8 mouse cellular contexts compared by ENCODE assay signal in genomic region chr14:24245177-24246081, GRCm38 (mm10). TPM values are rescaled to one million over a fixed set of nuclear protein-coding genes. Genes with fewer than 3 reads are reported as not detected.
DNase-seq lines count a peak whose midpoint lies in the region; ATAC-seq and TF ChIP-seq lines count a peak whose summit lies in the region.

Gene Dlg5, minus strand, starts transcription at chr14:24245920.

- 2% methylated on average over 62 of the region's 98 CpGs for WGBS in bone marrow, adult 2 months
- under 1% methylated on average over 85 of the region's 98 CpGs for WGBS in forebrain, embryonic 10.5 days
- under 1% methylated on average over 81 of the region's 98 CpGs for WGBS in heart, embryonic 12.5 days
- under 1% methylated on average over 82 of the region's 98 CpGs for WGBS in kidney, embryonic 15.5 days

- ATAC-seq in heart, embryonic 12.5 days (ENCODE audit: insufficient number of reproducible peaks, low FRiP score): peak; percentile 87
- peak; percentile 89 for ATAC-seq in kidney, embryonic 15.5 days (replicated peaks; ENCODE audit: low FRiP score)

- peak within 1 kb of the TSS; percentile 90 for H3ac ChIP-seq in C2C12 (ENCODE audit: control insufficient read depth, insufficient read length, low read depth)

- peaks cover 58% of the 10 kb centered on the region for H3K79me2 ChIP-seq in C2C12 (ENCODE audit: control insufficient read depth, insufficient read depth)

- TF ChIP-seq CTCF in C2C12 (IDR thresholded peaks at IDR 0.05; ENCODE audit: control insufficient read depth, insufficient read depth, insufficient read length): no peak
- TF ChIP-seq CTCF in bone marrow, adult 2 months (IDR thresholded peaks at IDR 0.05; ENCODE audit: control insufficient read depth, insufficient read depth, low read length): no peak

- peaks cover 48% of the 10 kb centered on the region for H3K79me3 ChIP-seq in C2C12 (ENCODE audit: low read depth)

- H3K4me3 ChIP-seq in C2C12 (ENCODE audit: insufficient read depth, poor library complexity, severe bottlenecking): peak within 1 kb of the TSS; percentile 61
- peak within 1 kb of the TSS; percentile 6 for H3K4me3 ChIP-seq in bone marrow, adult 2 months (replicated peaks; ENCODE audit: control insufficient read depth, low read depth, low read length)
- H3K4me3 ChIP-seq in forebrain, embryonic 10.5 days: peak within 1 kb of the TSS; percentile 81
- peak within 1 kb of the TSS; percentile 83 for H3K4me3 ChIP-seq in heart, embryonic 12.5 days
- H3K4me3 ChIP-seq in kidney, embryonic 15.5 days (replicated peaks): peak within 1 kb of the TSS; percentile 84

- peak; percentile 74 for DNase-seq in forebrain, embryonic 10.5 days (ENCODE audit: extremely low spot score, low spot score)
- peak; percentile 49 for DNase-seq in liver
- peak; percentile 83 for DNase-seq in neural tube, embryonic 10.5 days (ENCODE audit: extremely low spot score, low spot score)
- peak; percentile 1 for DNase-seq in thymus, postnatal 25 days

- no peaks in the 10 kb centered on the region for H3K9me3 ChIP-seq in forebrain, embryonic 10.5 days
- no peaks in the 10 kb centered on the region for H3K9me3 ChIP-seq in heart, embryonic 12.5 days (replicated peaks)
- no peaks in the 10 kb centered on the region for H3K9me3 ChIP-seq in kidney, embryonic 15.5 days (replicated peaks)

- H3K36me3 ChIP-seq in C2C12 (ENCODE audit: control insufficient read depth, insufficient read depth): peaks cover 30% of the 10 kb centered on the region
- peaks cover 24% of the 10 kb centered on the region for H3K36me3 ChIP-seq in forebrain, embryonic 10.5 days (replicated peaks)
- peaks cover 15% of the 10 kb centered on the region for H3K36me3 ChIP-seq in heart, embryonic 12.5 days
- peaks cover 14% of the 10 kb centered on the region for H3K36me3 ChIP-seq in kidney, embryonic 15.5 days

- no peaks in the 10 kb centered on the region for H3K27me3 ChIP-seq in C2C12 (ENCODE audit: control insufficient read depth, insufficient read depth, insufficient read length)
- H3K27me3 ChIP-seq in forebrain, embryonic 10.5 days (ENCODE audit: poor library complexity, severe bottlenecking): peaks cover 19% of the 10 kb centered on the region
- H3K27me3 ChIP-seq in heart, embryonic 12.5 days (replicated peaks): no peaks in the 10 kb centered on the region
- H3K27me3 ChIP-seq in kidney, embryonic 15.5 days: no peaks in the 10 kb centered on the region

- peak within 1 kb of the TSS; percentile 90 for H3K9ac ChIP-seq in heart, embryonic 12.5 days
- H3K9ac ChIP-seq in kidney, embryonic 15.5 days: peak within 1 kb of the TSS; percentile 81

- no peaks in the 10 kb centered on the region for H3K4me1 ChIP-seq in bone marrow, adult 2 months (ENCODE audit: control insufficient read depth, insufficient read depth, low read length)
- H3K4me1 ChIP-seq in forebrain, embryonic 10.5 days: peaks cover 32% of the 10 kb centered on the region
- H3K4me1 ChIP-seq in heart, embryonic 12.5 days (replicated peaks): peaks cover 20% of the 10 kb centered on the region
- H3K4me1 ChIP-seq in kidney, embryonic 15.5 days: peaks cover 19% of the 10 kb centered on the region

- no peak for TF ChIP-seq POLR2A in bone marrow, adult 2 months (IDR thresholded peaks at IDR 0.05; ENCODE audit: borderline replicate concordance, control insufficient read depth, low read depth, low read length)

- H3K27ac ChIP-seq in bone marrow, adult 2 months (ENCODE audit: control insufficient read depth, insufficient read depth, low read depth, low read length, poor library complexity): peak within 1 kb of the TSS; percentile 43
- peak within 1 kb of the TSS; percentile 97 for H3K27ac ChIP-seq in forebrain, embryonic 10.5 days
- H3K27ac ChIP-seq in heart, embryonic 12.5 days (ENCODE audit: poor library complexity, severe bottlenecking): peak within 1 kb of the TSS; percentile 93
- peak within 1 kb of the TSS; percentile 94 for H3K27ac ChIP-seq in kidney, embryonic 15.5 days

- H3K4me2 ChIP-seq in heart, embryonic 12.5 days: peak within 1 kb of the TSS; percentile 91
- H3K4me2 ChIP-seq in kidney, embryonic 15.5 days: peak within 1 kb of the TSS; percentile 91

TF ChIP-seq in C2C12, 6 proteins besides CTCF, POLR2A, EP300 and RAD21:
- TF ChIP-seq MYOD1 (IDR thresholded peaks at IDR 0.05; ENCODE audit: control insufficient read depth, insufficient read length, low read depth): no peak
- TF ChIP-seq FOSL1 (IDR thresholded peaks at IDR 0.05; ENCODE audit: insufficient read depth, low read length, poor library complexity, severe bottlenecking): no peak
- TF ChIP-seq USF1 (IDR thresholded peaks at IDR 0.05; ENCODE audit: low read depth): no peak
- TF ChIP-seq CEBPB (IDR thresholded peaks at IDR 0.05; ENCODE audit: low read depth): no peak
- no peak for TF ChIP-seq MAX (IDR thresholded peaks at IDR 0.05)
- TF ChIP-seq MYOG (IDR thresholded peaks at IDR 0.05; ENCODE audit: control insufficient read depth, extremely low read depth, insufficient read length): no peak

RNA-seq across cellular contexts. Expression of gene Dlg5, which starts in this region (rescaled TPM):
- 59.6 TPM for polyA plus RNA-seq in C2C12 (2012; fragmentation: generic; extraction: Trizol)
- 5.2 and 8.4 TPM in 2 replicates for polyA plus RNA-seq in bone marrow, adult 2 months (2011; ENCODE audit: insufficient read depth, insufficient read length, low replicate concordance, missing spikeins)
- 15.0 and 16.5 TPM in 2 replicates for polyA plus RNA-seq in forebrain, embryonic 10.5 days (2016; fragmentation: Nextera tagmentation; extraction: Ambion mirVana)
- 13.6 and 16.2 TPM in 2 replicates for polyA plus RNA-seq in heart, embryonic 12.5 days (2016; fragmentation: Nextera tagmentation; extraction: Ambion mirVana)
- 14.5 and 18.6 TPM in 2 replicates for polyA plus RNA-seq in kidney, embryonic 15.5 days (2015; fragmentation: Nextera tagmentation; extraction: Ambion mirVana)

Comparison
In these comparisons a context has a peak if more than half of its experiments do, and no peak if none do; other contexts are left out.
1. Peak in every context shown above with its lines: DNase-seq, ATAC-seq, H3K4me3 ChIP-seq and H3K27ac ChIP-seq.
2. H3K4me3 ChIP-seq: peak in every context shown above with its lines; median percentile 84 in kidney, embryonic 15.5 days; 83 in heart, embryonic 12.5 days; 81 in forebrain, embryonic 10.5 days; 61 in C2C12; 6 in bone marrow, adult 2 months.
3. H3K27ac ChIP-seq: peak in every context shown above with its lines; median percentile 97 in forebrain, embryonic 10.5 days; 94 in kidney, embryonic 15.5 days; 93 in heart, embryonic 12.5 days; 43 in bone marrow, adult 2 months.
4. DNase-seq: peak in every context shown above with its lines; median percentile 83 in neural tube, embryonic 10.5 days; 74 in forebrain, embryonic 10.5 days; 49 in liver; 1 in thymus, postnatal 25 days.